Mouse (Mus musculus): ENCODE data around the gene Sv2c.

Sv2c gene

GRCm38 (mm10) chr13:95965596-95965995, 166.8 kb downstream of the Sv2c start:
- DNase-seq = no peak

GRCm38 (mm10) chr13:95965162-95965561, 167.2 kb downstream of the Sv2c start:
- no peak for DNase-seq

- DNase-seq = no peak
Measured at GRCm38 (mm10) chr13:95964226-95964625, 168.2 kb downstream of the Sv2c start.

- no peak for DNase-seq
Measured at GRCm38 (mm10) chr13:95963671-95964070, 168.7 kb downstream of the Sv2c start.

GRCm38 (mm10) chr13:95961905-95962304, 170.5 kb downstream of the Sv2c start:
- no peak for DNase-seq

- peak; percentile 13 for DNase-seq
Measured at GRCm38 (mm10) chr13:95961191-95961791, 171.1 kb downstream of the Sv2c start.

GRCm38 (mm10) chr13:95960477-95961185, 171.7 kb downstream of the Sv2c start:
- no peak for DNase-seq

GRCm38 (mm10) chr13:95959651-95960476, 172.5 kb downstream of the Sv2c start:
- DNase-seq = no peak

GRCm38 (mm10) chr13:95957134-95957533, 175.2 kb downstream of the Sv2c start:
- DNase-seq = peak; percentile 28

- no peak for DNase-seq
Measured at GRCm38 (mm10) chr13:95956327-95956781, 176.0 kb downstream of the Sv2c start.

GRCm38 (mm10) chr13:95955204-95955603, 177.2 kb downstream of the Sv2c start:
- DNase-seq = no peak

GRCm38 (mm10) chr13:95953636-95954035, 178.7 kb downstream of the Sv2c start:
- no peak for DNase-seq

- no peak for DNase-seq
Measured at GRCm38 (mm10) chr13:95952263-95952662, 180.1 kb downstream of the Sv2c start.

GRCm38 (mm10) chr13:95951098-95951894, 181.1 kb downstream of the Sv2c start:
- DNase-seq = peak; percentile 64

- no peak for DNase-seq
Measured at GRCm38 (mm10) chr13:95950434-95951091, 181.8 kb downstream of the Sv2c start.

- DNase-seq = no peak
Measured at GRCm38 (mm10) chr13:95949356-95949755, 183.0 kb downstream of the Sv2c start.

GRCm38 (mm10) chr13:95948821-95949220, 183.6 kb downstream of the Sv2c start:
- no peak for DNase-seq

GRCm38 (mm10) chr13:95948394-95948793, 184.0 kb downstream of the Sv2c start:
- no peak for DNase-seq

- no peak for DNase-seq
Measured at GRCm38 (mm10) chr13:95945937-95946507, 186.4 kb downstream of the Sv2c start.

- DNase-seq = no peak
Measured at GRCm38 (mm10) chr13:95944621-95945020, 187.8 kb downstream of the Sv2c start.

GRCm38 (mm10) chr13:95943919-95944318, 188.5 kb downstream of the Sv2c start:
- no peak for DNase-seq

- no peak for DNase-seq
Measured at GRCm38 (mm10) chr13:95942587-95942986, 189.8 kb downstream of the Sv2c start.

Measured in kidney, adult 9 months (tissue).